Mouse (Mus musculus) midbrain, embryonic 14.5 days (tissue): ENCODE data around the gene Casq1. TPM values are rescaled to one million over a fixed set of nuclear protein-coding genes. Genes with fewer than 3 reads are reported as not detected.

ENCODE experiments used
- ATAC-seq: fragments of 200-750 bp; cut with Nextera tagmentation; 2 replicates; pipeline ENCODE4 v1.8.0; 2017; ENCODE audit warnings: moderate number of reproducible peaks, moderate library complexity; ENCODE audit not compliant: low FRiP score, low TSS enrichment
- DNase-seq: peaks from one replicate; pipeline ENCODE4 v3.0.0-alpha.2; 2015
- H3K27ac ChIP-seq: fragments of 300-500 bp; sonication (generic); replicated peaks from 2 replicates; pipeline ENCODE4 v1.5.1; 2014; ENCODE audit warnings: mild to moderate bottlenecking, low read depth, low read length, moderate library complexity
- H3K27me3 ChIP-seq: fragments of 300-500 bp; sonication (generic); 2 replicates; pipeline ENCODE4 v1.6.1; 2014; ENCODE audit warnings: low read length, control low read depth, mixed read lengths; ENCODE audit not compliant: control insufficient read depth, insufficient read depth
- H3K36me3 ChIP-seq: fragments of 300-500 bp; sonication (generic); 2 replicates; pipeline ENCODE4 v1.6.1; 2014; ENCODE audit warnings: low read length, control low read depth; ENCODE audit not compliant: control insufficient read depth, insufficient read depth
- H3K4me1 ChIP-seq: fragments of 300-500 bp; sonication (generic); 2 replicates; pipeline ENCODE4 v1.6.1; 2014; ENCODE audit warnings: mild to moderate bottlenecking, antibody characterized with exemption, low read length, control low read depth; ENCODE audit not compliant: control insufficient read depth, insufficient read depth
- H3K4me2 ChIP-seq: fragments of 300-500 bp; sonication (generic); 2 replicates; pipeline ENCODE4 v1.6.1; 2014; ENCODE audit warnings: mild to moderate bottlenecking, low read length, moderate library complexity
- H3K4me3 ChIP-seq: fragments of 300-500 bp; sonication (generic); replicated peaks from 2 replicates; pipeline ENCODE4 v1.5.1; 2014; ENCODE audit warnings: low read depth, low read length
- H3K9ac ChIP-seq: fragments of 300-500 bp; sonication (generic); replicated peaks from 2 replicates; pipeline ENCODE4 v1.6.1; 2014; ENCODE audit warnings: mild to moderate bottlenecking, low read length, moderate library complexity
- H3K9me3 ChIP-seq: fragments of 300-500 bp; sonication (generic); 2 replicates; pipeline ENCODE4 v1.6.1; 2016; ENCODE audit warnings: low read length, control low read depth, mixed read lengths; ENCODE audit not compliant: control insufficient read depth
- WGBS: fragments of 180-500 bp; shearing (Covaris S2); extraction: QIAGEN DNeasy Blood & Tissue Kit; methylation state at CpG from one replicate; pipeline ENCODE4 v1.1.7; 2014; 5-methylcytosine and 5-hydroxymethylcytosine counted together
- polyA plus RNA-seq: library from polyadenylated mRNA; unstranded; fragments of >200 nt; fragmentation: Nextera tagmentation; extraction: Ambion mirVana; gene quantifications from 2 replicates; pipeline ENCODE4 v1.2.1, GENCODE M21; 2014

The Casq1 gene
- polyA plus RNA-seq, 1 experiment from 2014 or later: 2.3 TPM

DNA sequence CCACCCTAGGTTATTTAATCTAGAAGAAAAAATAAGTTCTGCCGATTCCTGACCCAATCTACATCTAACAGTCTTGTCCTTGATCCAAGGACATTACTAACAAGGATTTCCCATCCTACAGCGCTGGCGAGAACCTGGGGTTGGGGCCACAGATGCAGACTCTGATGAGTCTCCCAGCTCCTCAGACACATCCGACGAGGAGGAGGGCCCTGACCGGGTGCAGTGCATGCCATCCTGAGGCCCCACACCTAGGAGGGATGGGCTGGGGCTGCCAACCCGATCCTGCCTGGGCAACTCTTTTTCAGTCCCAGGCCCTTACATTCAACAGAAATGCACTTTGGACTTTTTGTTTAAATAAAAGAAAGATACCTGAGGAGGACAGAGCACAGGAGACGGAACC, 25.2 kb downstream of the Casq1 start:
- Histone ChIP-seq H3K36me3 (peaks cover 90% of the 10 kb centered on the region), H3K27me3 (no peaks in the 10 kb centered on the region), H3K9me3 (no peaks in the 10 kb centered on the region), H3K4me3 (no peak overlapping the region), H3K9ac (no peak overlapping the region), H3K27ac (0 out of 2 replicates have a peak overlapping the region, but pooled peaks have one; percentile 37), H3K4me2 (no peak overlapping the region), H3K4me1 (no peaks in the 10 kb centered on the region)
- no peak for ATAC-seq
- 75% methylated on average over 8 of the region's 8 CpGs for WGBS
- no peak for DNase-seq

DNA sequence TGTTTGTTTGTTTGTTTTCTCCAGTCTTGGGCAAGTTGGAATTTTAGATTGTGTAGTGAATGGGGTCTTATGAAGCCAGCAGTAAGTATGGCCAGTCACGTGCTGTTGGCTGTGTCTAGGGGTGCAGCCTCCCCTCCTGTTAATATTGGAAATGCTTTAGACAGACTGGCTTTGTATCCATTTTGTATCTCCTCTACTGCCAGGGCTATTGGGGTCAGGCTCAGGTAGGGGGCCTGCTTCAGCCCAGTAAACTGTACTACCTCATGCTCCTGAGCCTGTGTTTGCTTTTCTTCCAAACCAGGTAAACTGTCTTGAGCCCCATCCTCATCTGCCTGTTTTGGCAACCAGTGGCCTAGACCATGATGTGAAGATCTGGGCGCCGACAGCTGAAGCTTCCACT, 27.5 kb downstream of the Casq1 start:
- 95% methylated on average over 3 of the region's 3 CpGs for WGBS
- Histone ChIP-seq H3K4me3 (no peak overlapping the region), H3K4me2 (no peak overlapping the region), H3K9ac (no peak overlapping the region), H3K36me3 (peaks cover 90% of the 10 kb centered on the region), H3K4me1 (no peaks in the 10 kb centered on the region), H3K27me3 (no peaks in the 10 kb centered on the region), H3K27ac (no peak overlapping the region), H3K9me3 (no peaks in the 10 kb centered on the region)
- no peak for DNase-seq
- ATAC-seq: no peak

DNA sequence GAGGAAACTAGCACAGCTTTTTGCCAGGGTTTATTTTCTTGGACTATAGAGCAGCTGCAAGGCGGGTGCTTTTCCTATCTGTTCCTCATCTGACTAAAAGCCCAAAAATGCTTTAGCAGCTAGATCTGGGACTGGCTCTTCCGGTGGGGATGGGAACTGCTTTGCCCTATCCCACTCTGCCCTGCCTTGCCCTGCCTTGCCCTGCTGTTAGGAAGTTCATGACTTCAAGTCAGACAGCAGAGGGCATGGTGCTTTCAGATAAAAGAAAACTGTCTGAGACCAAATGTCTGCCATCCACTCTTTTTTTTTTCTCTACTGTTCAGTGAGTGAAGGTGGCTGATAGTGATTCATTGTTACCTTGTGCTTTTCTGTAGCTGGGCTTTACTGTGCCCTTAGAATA, 28.1 kb downstream of the Casq1 start:
- ATAC-seq (no peak), DNase-seq (no peak)
- H3K27me3 ChIP-seq: no peaks in the 10 kb centered on the region
- no peaks in the 10 kb centered on the region for H3K4me1 ChIP-seq
- H3K9ac ChIP-seq: no peak overlapping the region
- peaks cover 90% of the 10 kb centered on the region for H3K36me3 ChIP-seq
- no peak overlapping the region for H3K4me3 ChIP-seq
- H3K4me2 ChIP-seq: no peak overlapping the region
- no peak overlapping the region for H3K27ac ChIP-seq
- no peaks in the 10 kb centered on the region for H3K9me3 ChIP-seq
- WGBS: 86% methylated on average over 2 of the region's 2 CpGs

DNA sequence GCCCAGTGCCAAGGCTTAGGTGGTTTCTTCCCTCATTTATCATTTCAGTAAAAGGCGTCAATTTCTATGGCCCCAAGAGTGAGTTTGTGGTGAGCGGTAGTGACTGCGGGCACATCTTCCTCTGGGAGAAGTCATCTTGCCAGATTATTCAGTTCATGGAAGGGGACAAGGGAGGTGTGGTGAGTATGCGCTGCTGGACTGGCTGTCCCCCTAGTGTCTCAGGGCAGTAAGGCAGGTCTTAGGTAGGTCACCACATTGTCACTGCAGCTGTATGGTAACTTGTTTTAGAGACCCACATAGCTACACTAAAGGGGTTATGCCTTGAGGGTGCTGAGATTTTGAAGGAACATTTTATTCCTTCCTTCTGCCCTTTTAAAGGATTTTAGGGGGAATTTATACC, 30.8 kb downstream of the Casq1 start:
- no peak overlapping the region for H3K9ac ChIP-seq
- no peaks in the 10 kb centered on the region for H3K27me3 ChIP-seq
- H3K27ac ChIP-seq: no peak overlapping the region
- H3K4me3 ChIP-seq: no peak overlapping the region
- no peaks in the 10 kb centered on the region for H3K4me1 ChIP-seq
- ATAC-seq (no peak), DNase-seq (peak; percentile 25)
- WGBS: 65% methylated on average over 4 of the region's 4 CpGs
- no peaks in the 10 kb centered on the region for H3K9me3 ChIP-seq
- no peak overlapping the region for H3K4me2 ChIP-seq
- peaks cover 76% of the 10 kb centered on the region for H3K36me3 ChIP-seq

DNA sequence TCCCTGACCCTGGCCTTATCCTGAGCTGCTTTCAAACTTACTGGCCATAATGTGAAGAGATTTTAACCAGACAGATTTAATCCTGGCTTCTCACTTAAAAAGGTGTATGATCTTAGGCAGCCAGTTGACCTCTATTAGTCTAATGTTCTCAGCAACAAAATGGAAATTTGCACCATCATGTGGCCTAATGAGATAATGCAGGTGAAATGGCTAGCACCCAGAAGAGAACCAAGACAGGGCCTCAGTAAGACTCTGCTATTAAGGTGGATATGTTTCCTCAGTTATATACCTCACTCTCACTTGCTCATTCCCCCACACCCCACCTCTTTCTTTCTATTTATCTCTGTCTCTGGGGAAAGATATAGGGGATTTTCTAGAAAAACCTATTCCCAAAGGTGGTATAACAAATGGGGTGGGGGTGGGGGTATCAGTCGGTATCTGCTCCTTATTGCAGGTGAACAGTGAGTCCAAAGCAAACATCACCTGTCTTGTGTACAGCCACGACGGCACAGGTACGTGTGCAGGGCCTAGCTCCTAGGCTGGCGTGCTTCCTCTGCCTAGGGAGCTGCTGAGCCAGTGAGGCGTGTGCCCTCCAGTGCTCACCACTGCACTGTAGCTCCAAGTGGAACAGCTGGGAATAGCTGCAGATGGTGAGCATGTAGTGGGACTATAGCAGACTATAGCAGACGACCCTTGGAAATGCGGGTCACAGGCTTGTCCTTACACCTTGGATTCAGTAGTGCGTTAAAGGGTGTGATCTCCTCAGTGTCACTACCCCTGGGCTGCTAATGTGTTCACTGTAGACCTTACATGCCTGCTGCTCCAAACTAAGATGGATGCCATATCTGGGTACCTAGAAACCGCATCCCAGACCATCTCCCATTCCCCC, 33.0 kb downstream of the Casq1 start:
- no peak overlapping the region for H3K4me3 ChIP-seq
- ATAC-seq (peak; percentile 48; the same call in 1 of the 2 replicates), DNase-seq (peak; percentile 50)
- no peak overlapping the region for H3K9ac ChIP-seq
- H3K9me3 ChIP-seq: no peaks in the 10 kb centered on the region
- peaks cover 72% of the 10 kb centered on the region for H3K36me3 ChIP-seq
- no peaks in the 10 kb centered on the region for H3K4me1 ChIP-seq
- no peaks in the 10 kb centered on the region for H3K27me3 ChIP-seq
- H3K4me2 ChIP-seq: no peak overlapping the region
- no peak overlapping the region for H3K27ac ChIP-seq
- WGBS: 95% methylated on average over 10 of the region's 10 CpGs

DNA sequence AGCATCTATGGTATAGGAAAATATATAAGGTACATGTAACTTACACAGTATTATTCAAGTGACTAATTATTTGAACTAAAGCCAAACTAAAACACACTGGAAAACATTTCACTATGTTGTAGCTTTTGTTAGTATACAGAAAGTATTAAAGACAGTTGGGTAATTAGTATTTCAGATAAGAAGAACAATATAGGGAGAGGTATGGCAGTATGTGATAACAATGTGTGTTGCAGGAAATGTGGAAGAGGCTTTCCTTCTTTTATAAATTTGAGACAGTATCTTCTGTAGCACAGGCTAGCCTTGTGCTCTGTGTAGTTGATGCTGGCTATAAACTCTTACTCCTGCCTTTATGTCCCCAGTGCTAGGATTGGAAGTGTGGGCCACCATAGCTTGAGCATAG, 35.8 kb downstream of the Casq1 start:
- Histone ChIP-seq H3K36me3 (peaks cover 70% of the 10 kb centered on the region), H3K9ac (no peak overlapping the region), H3K4me3 (no peak overlapping the region), H3K9me3 (no peaks in the 10 kb centered on the region), H3K27me3 (no peaks in the 10 kb centered on the region), H3K4me2 (no peak overlapping the region), H3K27ac (no peak overlapping the region), H3K4me1 (no peaks in the 10 kb centered on the region)
- DNase-seq (no peak), ATAC-seq (no peak)

DNA sequence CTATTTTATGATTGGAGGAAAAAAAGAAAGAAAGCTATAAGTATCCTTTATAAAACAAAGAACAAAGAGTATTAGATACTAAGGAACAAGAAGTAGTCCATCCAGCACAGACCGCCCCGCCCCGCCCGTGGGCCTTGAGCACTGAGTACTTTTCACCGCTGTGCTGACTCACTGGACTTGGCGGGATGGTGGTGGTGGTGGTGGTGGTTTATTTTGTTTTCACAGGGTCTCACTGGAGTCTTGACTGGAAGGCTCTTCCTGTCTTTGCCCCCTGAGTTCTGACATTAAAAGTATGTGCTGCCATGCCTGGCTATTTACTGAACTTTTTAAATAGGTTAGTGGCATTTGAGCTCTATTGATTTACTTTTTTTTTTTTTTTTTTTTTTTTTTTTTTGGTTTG, 36.6 kb downstream of the Casq1 start:
- H3K4me2 ChIP-seq: no peak overlapping the region
- H3K9ac ChIP-seq: no peak overlapping the region
- H3K4me3 ChIP-seq: no peak overlapping the region
- H3K4me1 ChIP-seq: no peaks in the 10 kb centered on the region
- H3K36me3 ChIP-seq: peaks cover 67% of the 10 kb centered on the region
- DNase-seq (no peak), ATAC-seq (no peak)
- 96% methylated on average over 6 of the region's 6 CpGs for WGBS
- H3K27me3 ChIP-seq: no peaks in the 10 kb centered on the region
- H3K9me3 ChIP-seq: no peaks in the 10 kb centered on the region
- no peak overlapping the region for H3K27ac ChIP-seq

DNA sequence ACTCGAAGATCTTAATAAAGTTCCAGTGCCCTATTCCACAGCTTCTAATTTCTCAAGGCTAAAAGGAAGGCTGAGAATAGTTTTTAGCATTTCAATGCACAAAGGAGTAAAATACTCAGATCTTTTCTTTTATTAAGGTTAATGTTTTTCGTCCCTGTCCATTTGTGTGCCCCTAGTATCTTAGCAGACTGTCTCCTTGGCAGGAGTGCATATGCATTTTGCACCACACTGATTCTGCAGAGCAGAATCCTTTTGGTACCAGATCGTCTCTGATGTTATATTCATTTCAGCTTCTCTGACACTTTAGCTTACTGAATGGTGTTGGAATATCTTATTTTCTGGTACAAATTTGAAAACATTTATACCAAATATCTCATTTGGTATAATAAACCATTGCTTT, 37.9 kb downstream of the Casq1 start:
- Histone ChIP-seq H3K27ac (no peak overlapping the region), H3K36me3 (peaks cover 63% of the 10 kb centered on the region), H3K9ac (no peak overlapping the region), H3K27me3 (no peaks in the 10 kb centered on the region), H3K4me1 (no peaks in the 10 kb centered on the region), H3K9me3 (no peaks in the 10 kb centered on the region), H3K4me3 (no peak overlapping the region), H3K4me2 (no peak overlapping the region)
- ATAC-seq: no peak
- no peak for DNase-seq
- 95% methylated on average over 3 of the region's 3 CpGs for WGBS

DNA sequence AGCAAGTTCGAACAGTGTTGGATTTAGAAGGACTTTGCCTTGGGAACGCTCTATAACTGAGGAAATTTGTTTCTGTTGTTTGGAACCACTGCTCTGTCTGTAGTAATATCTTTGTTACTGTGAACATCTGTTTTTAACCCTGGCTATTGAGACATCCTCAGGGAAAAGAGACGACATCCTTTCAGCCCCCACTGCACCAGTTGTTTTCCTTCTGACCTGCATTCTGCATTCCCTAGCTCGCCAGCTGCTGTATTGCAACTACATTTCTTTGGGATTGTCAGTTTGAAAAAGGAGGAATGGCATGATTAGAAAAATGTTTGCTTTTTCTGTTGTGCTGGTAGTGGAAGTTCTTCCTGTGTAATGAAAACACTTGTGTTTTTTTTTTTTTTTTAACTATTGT, 38.8 kb downstream of the Casq1 start:
- H3K9me3 ChIP-seq: no peaks in the 10 kb centered on the region
- H3K9ac ChIP-seq: no peak overlapping the region
- ATAC-seq (no peak), DNase-seq (no peak)
- H3K4me2 ChIP-seq: no peak overlapping the region
- peaks cover 57% of the 10 kb centered on the region for H3K36me3 ChIP-seq
- H3K4me3 ChIP-seq: no peak overlapping the region
- H3K27ac ChIP-seq: no peak overlapping the region
- 83% methylated on average over 4 of the region's 4 CpGs for WGBS
- no peaks in the 10 kb centered on the region for H3K27me3 ChIP-seq
- no peaks in the 10 kb centered on the region for H3K4me1 ChIP-seq
